Mouse (Mus musculus) bone marrow macrophage, adult 2 months (primary cell): ENCODE data around the gene Hrc. TPM values are rescaled to one million over a fixed set of nuclear protein-coding genes. Genes with fewer than 3 reads are reported as not detected.
"Not testable (repeated sequence)": the region's sequence is repeated elsewhere in the genome, so short reads cannot be mapped to it uniquely, and the experiment has no call there.

Experiments
- H3K27ac ChIP-seq: 2 replicates; pipeline ENCODE4 v1.5.1; 2012; ENCODE audit warnings: low read depth, low read length; ENCODE audit not compliant: insufficient read depth
- H3K4me1 ChIP-seq: 2 replicates; pipeline ENCODE4 v1.6.1; 2012; ENCODE audit warnings: low read length; ENCODE audit not compliant: control insufficient read depth, insufficient read depth
- H3K4me3 ChIP-seq: 2 replicates; pipeline ENCODE4 v1.5.1; 2012; ENCODE audit warnings: mild to moderate bottlenecking, low read length, moderate library complexity; ENCODE audit not compliant: insufficient read depth
- CTCF ChIP-seq: IDR thresholded peaks from 2 replicates; pipeline ENCODE4 v1.5.1; 2012; ENCODE audit warnings: low read depth, mild to moderate bottlenecking, low read length, moderate library complexity
- POLR2A ChIP-seq: IDR thresholded peaks from 2 replicates; pipeline ENCODE4 v1.6.1; 2012; ENCODE audit warnings: mild to moderate bottlenecking, low read depth, low read length, borderline replicate concordance
- polyA plus RNA-seq: library from polyadenylated mRNA; stranded (reverse); fragments of >200 nt; gene quantifications from 2 replicates; pipeline ENCODE4 v1.2.4, GENCODE M21; 2012; ENCODE audit not compliant: missing spikeins, insufficient read depth, insufficient read length

The Hrc gene
- polyA plus RNA-seq, 1 experiment: not detected

DNA sequence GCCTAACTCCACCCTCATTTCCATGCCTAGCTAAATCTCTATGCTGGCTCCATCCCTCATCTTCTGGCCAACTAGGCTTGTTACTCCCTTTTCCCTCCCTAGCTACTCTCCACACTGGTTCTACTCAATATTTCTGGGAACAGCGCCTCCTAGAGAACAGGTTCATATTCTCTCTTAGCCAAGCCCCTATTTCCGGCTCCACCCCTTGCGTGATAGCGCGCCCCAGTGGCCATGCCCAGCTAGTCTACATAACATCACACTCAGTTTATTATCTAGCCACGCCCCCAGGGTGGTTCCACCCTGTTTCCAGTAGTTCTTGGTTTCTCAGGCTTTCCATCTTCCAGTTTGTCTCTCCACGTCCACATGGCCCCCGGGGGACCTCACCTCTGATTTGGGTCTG is 6.2 kb downstream of the Hrc start:
- Histone ChIP-seq H3K4me1 (peaks cover 14% of the 10 kb centered on the region), H3K27ac (no peak overlapping the region), H3K4me3 (peak overlapping the region; percentile 56; the same call in 1 of the 2 replicates)
- TF ChIP-seq POLR2A: no peak
- TF ChIP-seq CTCF: peak; percentile 58; the same call in 1 of the 2 replicates

DNA sequence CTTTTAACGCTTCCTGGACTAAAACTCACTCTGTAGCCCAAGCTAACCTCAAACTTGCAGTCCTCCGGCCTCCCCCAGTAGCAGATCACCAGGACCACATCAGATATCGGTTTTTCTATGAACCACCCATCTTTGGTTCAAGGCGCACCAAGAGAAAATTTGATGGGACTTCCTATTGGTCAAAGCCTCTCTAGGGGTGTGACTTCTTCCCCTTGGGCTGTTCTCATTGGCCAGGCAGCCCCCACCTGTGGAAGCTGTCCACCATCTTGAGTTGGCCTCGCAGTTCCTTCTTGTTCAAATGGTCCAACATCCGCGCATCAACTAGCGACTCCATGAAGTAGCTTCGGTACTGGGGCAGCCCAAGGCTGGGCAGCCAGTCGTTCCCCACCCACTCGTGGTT is 7.0 kb downstream of the Hrc start:
- no peak for TF ChIP-seq POLR2A
- no peak for TF ChIP-seq CTCF
- H3K4me1 ChIP-seq: peaks cover 14% of the 10 kb centered on the region
- H3K27ac ChIP-seq: no peak overlapping the region
- no peak overlapping the region for H3K4me3 ChIP-seq

DNA sequence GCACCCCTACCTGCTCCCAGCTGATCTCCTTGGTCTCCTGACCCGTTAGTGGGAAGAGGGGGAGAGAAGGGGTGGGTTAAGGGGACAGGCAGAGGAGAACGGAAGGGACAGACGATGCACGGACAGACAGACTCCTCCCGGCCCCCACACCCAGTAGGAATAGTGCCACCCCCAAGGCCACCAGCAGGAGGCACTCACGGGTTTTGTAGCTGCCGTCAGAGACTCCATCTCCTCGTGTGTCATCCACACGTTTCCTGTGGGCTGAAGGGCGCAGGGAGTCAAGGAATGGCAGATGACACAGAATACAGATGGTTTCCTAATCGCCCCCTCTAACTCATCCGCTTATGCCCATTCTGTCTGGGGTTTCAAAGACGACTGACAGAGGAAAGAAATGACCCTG is 8.5 kb downstream of the Hrc start:
- TF ChIP-seq POLR2A (no peak), CTCF (peak; percentile 38; the same call in 1 of the 2 replicates)
- no peak overlapping the region for H3K4me3 ChIP-seq
- H3K4me1 ChIP-seq: peaks cover 14% of the 10 kb centered on the region
- no peak overlapping the region for H3K27ac ChIP-seq

DNA sequence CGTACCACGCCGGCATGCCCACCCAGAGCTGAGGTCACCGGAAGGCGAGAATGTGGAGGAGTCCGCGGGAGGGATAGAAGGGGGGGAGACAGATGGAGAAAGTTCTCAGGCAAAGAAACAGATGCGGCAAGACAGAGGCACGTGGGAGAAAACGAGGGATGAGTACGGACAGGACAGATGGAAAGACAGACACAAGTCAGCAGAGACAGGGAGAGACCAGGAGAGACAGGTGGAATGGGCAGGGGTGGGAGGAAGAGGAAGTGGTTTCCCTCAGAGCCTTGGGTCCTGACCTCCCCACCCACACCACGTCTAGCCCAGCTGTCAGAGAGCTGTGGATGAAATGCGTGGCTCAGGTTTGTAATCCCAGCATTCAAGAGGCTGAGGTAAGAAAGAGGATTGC is 11.8 kb downstream of the Hrc start:
- H3K4me1 ChIP-seq: peaks cover 2% of the 10 kb centered on the region
- TF ChIP-seq POLR2A (no peak), CTCF (no peak)
- no peak overlapping the region for H3K27ac ChIP-seq
- no peak overlapping the region for H3K4me3 ChIP-seq

DNA sequence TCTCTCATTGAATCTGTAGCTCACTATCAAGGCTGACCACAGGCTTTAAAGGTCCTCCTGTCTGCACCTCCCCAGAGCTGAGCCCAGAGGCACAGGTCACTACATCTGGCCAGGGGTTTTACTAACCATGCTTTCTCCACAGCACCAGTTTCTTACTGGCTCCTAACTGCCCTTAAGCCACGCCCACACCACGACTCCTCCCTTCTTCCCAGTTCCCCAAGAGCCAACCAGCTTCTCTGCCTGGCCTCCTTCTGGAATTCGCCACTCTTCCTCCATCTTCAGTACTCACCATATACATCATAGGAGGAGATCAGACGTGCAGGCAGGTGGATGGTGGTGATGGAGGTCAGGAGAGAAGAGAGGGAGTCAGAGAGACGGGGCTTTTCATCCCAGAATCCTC is 18.0 kb downstream of the Hrc start:
- TF ChIP-seq POLR2A (no peak), CTCF (no peak)
- no peak overlapping the region for H3K4me3 ChIP-seq
- H3K4me1 ChIP-seq: peaks cover 2% of the 10 kb centered on the region
- H3K27ac ChIP-seq: no peak overlapping the region

DNA sequence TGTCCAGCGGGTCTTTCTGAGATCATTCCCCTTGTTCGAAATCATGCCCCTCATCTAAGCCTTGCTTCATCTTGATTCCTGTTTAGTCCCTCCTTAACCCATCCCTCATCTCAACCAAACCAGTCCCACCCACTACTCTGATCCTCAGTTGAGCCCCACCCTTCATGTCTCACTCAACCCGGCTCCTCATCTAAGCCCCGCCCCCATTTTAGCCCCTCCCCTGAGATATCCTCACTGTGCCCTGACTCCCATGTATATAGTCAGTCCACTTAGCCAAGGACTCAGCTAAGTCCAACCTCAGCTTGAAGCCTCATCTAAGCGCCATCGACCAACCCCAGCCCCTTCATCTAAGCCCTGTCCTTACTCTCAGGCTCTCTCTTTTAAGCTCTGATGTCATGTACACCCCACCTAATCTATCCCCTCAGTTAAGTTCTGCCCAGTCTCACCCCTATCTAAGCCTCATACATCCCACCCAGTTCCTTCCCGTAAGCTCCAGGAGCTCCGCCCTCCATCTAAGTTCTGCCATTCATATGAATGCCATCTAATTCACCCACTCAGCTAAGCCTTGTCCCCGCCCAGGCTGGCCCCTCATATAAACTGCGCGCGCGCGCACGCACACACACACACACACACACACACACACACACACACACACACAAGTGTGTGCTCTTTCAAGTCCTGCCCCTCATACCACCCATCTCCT is 20.4 kb downstream of the Hrc start:
- Histone ChIP-seq H3K4me3 (no peak overlapping the region), H3K27ac (no peak overlapping the region), H3K4me1 (peaks cover 2% of the 10 kb centered on the region)
- no peak for TF ChIP-seq POLR2A
- no peak for TF ChIP-seq CTCF

DNA sequence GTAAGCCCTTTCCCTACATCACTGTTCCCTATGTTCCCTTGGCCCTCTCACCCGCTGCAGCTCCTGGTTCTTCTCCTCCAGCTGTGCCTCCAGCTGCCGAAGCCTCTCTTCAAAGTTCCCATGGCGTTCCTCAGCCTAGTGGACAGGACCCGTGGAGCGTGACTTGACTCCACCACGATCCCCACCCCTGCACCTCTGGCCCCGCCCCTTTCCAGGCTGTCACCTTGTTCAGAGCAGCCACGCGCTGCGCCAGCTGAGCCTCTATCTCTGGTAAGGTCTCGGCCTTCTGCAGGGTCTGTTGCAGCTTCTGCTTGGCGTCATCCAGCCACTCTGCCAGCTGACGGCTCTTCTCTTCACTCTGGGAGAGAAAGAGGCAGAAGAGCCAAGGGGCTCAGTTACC is 21.0 kb downstream of the Hrc start:
- Histone ChIP-seq H3K4me1 (peaks cover 3% of the 10 kb centered on the region; the same call in 1 of the 2 replicates), H3K4me3 (no peak overlapping the region), H3K27ac (no peak overlapping the region)
- no peak for TF ChIP-seq POLR2A
- no peak for TF ChIP-seq CTCF

DNA sequence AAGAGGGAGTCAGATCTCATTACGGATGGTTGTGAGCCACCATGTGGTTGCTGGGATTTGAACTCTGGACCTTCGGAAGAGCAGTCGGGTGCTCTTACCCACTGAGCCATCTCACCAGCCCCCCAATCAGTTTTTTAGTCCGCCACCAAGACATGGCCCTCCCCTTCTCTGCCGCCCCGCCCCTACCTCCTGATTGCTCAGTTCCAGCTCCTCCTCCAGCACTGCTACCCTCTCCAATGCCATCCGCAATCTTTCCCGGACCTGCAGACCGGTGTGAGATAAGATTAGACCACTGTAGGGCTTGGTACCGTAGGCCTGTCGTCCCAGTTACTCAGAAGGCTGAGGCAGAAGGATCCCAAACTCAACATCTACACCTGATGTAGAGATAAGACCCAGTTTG is 24.0 kb downstream of the Hrc start:
- not testable (repeated sequence) for H3K4me3 ChIP-seq, H3K4me1 ChIP-seq, H3K27ac ChIP-seq

DNA sequence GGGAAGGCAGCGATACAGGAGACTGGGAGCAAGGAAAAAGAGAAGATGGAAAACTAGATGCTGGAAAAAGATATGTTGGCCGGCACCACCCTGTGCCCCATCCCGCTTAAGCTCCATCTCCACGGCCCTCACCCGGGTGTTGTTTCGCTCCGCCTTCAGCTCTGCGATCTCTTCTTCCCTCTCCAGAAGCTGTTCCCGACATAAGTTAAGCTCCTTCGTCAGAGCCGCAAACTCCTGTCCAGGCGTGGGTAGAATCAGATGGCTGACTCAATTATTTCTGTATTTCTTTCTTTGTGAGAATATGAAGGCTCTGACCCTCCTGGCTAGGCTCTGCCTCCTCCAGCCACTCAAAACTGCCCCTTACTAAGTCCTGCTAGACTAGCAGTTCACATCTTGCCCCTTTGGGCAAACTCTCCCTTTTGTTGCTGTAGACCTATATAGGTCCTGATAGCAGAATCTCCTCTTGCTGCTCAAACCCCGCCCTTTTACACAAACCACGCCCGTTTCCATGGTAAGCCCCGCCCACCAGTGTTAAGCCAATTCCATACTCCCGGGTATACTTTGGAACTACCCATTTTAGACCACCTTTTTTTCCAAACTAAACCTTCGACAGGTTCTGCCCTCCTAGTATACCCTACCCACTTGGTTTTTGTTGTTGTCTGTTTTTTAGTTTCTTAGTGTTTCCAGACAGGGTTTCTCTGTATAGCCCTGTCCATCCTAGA is 25.5 kb downstream of the Hrc start:
- TF ChIP-seq CTCF (no peak), POLR2A (no peak)
- H3K27ac ChIP-seq: no peak overlapping the region
- peaks cover 4% of the 10 kb centered on the region; the same call in 1 of the 2 replicates for H3K4me1 ChIP-seq
- no peak overlapping the region for H3K4me3 ChIP-seq

DNA sequence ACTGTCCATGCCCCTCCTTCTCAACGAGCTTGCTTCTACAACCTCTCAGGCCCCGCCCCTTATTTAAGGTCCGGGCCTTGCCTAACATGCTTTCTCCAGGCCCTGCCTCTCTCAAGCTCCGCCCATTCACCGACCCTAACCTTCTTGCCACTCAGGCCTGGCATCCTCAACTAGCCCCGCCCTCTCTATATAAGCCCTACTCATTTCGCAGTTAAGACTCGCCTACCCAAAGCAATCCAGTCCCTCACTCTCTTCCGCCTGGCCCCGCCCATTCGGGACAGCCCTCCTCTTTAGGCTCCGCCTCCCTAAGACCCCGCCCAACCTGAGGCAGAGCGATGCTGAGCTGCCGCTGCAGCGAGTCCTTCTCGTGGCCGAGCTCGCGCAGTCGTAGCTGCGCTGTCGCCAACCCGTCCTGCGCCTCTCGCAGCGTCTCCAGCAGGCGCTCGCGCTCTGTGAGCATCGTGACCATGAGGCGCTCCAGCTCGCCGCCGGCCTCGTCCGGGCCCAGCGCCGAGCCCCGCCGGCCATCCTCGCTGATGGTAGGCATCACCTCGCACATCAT is 26.2 kb downstream of the Hrc start:
- TF ChIP-seq CTCF: no peak
- TF ChIP-seq POLR2A: no peak
- Histone ChIP-seq H3K27ac (no peak overlapping the region), H3K4me1 (peaks cover 4% of the 10 kb centered on the region; the same call in 1 of the 2 replicates), H3K4me3 (peak overlapping the region; percentile 42)
